Mouse (Mus musculus): ENCODE data around the gene Thada.

GRCm38 (mm10) chr17:84306151-84306550, 159.9 kb downstream of the Thada start:
- TF ChIP-seq CTCF (IDR thresholded peaks at IDR 0.05) = no peak
- TF ChIP-seq EP300 (IDR thresholded peaks at IDR 0.05) = no peak
